Mouse (Mus musculus) ES-CJ7 (cell line): Measurements from ENCODE around the gene Msantd1.
A peak's percentile ranks its signal among the peaks of the same experiment; 100 is the strongest.
"Not testable (repeated sequence)": the region's sequence is repeated elsewhere in the genome, so short reads cannot be mapped to it uniquely, and the experiment has no call there.

ENCODE experiments used
- DNase-seq: peaks from one replicate; pipeline ENCODE4 v3.0.0; 2011; ENCODE audit warnings: low read depth, low spot score

Gene Msantd1

DNA sequence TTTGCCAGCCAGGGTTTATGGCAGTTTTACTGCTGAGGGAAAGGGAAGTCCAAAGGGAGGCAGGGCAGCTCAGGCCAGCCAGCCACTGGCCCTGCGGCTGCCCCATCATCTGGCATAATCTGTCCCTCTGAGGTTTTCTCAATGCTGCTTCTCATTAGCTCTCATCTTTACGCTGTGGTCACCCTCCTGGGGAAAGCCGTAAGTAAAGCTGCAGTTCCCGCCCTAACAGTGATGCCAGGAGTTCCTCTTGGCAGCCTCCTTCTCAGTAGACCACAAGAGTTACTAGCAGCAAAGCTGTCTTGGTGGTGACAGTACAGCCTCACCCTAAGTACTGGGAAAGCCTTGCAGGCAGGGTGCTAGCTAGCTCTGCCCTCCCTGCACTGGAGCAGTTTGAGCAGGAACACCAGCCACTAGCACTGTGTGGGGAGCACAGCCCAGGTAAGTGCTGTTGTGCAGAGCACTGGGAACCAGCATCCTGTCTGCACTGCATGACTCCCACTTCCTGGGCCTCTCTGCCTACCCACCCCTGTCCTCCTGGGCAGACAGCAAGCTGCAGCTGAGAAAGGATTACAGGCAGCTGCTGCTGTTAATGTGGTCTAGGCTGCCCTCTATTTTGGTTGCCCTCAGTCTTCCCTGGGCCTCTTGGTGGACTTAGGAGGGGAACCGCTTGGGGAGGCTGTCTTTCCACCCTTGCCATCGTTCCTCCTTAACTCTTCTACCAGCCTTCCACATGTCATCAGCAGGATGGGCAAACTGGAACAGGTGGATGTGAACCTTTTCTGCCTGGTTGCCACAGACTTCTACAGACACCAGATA is at the start of gene Msantd1:
TSS of gene Msantd1 (plus strand) at position 103 of the 816 bp plus-strand sequence.
- no peak for DNase-seq

DNA sequence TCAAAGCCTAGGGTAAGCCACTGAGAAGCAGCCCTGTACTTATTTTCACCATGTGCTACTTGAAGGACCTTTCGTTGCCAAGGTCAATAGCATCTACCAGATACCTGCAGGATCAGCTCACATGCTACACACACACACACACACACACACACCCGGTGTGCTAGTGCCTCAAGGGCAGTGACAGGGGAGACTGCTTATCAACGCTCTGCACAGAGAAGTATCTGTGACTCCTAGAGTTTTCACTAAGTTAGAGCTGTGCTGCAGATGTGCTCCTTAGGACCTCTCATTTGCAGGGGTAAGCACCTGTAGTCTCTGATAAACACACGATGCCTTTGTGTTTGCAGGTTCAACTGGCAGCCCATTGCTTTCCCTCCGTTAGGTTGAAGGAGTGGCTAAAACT is 42.4 kb upstream of the Msantd1 start:
- no peak for DNase-seq

DNA sequence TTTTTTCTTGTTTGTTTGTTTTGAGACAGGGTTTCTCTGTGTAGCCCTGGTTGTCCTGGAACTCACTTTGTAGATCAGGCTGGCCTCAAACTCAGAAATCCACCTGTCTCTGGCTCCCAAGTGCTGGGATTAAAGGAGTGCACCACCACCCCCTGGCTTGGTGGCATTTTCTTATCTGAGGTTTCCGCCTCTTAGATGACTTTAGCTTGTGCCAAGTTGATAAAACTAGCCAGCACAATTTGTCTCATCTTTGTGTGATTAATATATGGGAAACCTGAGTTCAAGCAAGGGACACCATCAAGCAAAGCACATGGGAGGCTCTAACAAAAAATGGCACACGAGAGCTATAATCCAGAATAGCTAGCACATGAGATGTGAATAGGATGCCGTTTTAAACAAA is 27.5 kb upstream of the Msantd1 start:
- DNase-seq: not testable (repeated sequence)

DNA sequence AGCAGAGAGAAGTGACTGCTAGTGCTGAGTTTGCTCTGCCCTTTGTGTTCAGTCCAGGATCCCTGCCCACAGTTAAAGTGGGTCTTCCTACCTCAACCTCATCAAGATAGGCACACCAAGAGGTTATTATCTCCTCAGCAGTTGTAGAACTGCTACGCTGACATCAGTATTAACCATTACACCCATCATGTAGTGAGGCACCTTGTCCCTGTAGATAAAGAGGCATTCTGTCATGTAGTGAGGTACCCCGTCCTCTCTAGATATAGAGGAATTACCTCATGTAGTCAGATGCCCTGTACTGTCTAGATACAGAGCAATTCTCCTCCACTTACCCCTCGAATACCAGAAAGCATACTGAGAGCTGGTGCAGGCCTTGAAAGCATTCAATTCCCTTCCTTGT is 26.8 kb upstream of the Msantd1 start:
- DNase-seq: no peak

DNA sequence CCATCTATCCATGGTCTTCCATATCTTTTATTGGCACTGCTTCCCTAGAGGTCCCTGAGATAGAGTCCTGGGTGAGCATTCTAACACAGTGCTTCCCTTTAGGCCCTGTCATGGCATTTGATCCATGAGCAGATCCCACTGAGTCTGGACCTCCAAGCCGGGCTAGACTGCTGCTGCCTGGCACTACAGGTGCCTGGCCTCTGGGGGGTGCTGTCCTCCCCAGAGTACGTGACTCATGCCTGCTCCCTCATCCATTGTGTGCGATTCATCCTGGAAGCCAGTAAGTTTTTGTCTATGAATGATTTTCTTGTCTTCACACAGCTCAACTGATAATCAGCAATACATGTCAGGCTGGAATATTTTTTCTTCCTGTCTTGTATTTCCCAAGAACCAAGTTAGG is 22.6 kb upstream of the Msantd1 start:
- peak; percentile 7 for DNase-seq

DNA sequence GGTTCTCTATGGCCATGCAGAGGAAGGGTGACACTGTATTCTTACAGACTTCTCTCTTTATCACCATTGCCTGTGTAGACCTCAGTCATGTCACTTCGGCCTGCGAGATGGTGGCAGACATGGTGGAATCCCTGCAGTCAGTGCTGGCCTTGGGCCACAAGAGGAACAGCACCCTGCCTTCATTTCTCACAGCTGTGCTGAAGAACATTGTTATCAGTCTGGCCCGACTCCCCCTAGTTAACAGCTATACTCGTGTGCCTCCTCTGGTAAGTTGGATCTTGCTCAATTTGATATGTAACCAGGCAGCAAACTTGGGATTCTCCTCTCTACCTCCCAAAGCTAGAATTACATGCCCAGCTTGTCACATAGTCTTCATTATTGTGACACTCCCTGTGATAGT is 18.6 kb upstream of the Msantd1 start:
- no peak for DNase-seq

DNA sequence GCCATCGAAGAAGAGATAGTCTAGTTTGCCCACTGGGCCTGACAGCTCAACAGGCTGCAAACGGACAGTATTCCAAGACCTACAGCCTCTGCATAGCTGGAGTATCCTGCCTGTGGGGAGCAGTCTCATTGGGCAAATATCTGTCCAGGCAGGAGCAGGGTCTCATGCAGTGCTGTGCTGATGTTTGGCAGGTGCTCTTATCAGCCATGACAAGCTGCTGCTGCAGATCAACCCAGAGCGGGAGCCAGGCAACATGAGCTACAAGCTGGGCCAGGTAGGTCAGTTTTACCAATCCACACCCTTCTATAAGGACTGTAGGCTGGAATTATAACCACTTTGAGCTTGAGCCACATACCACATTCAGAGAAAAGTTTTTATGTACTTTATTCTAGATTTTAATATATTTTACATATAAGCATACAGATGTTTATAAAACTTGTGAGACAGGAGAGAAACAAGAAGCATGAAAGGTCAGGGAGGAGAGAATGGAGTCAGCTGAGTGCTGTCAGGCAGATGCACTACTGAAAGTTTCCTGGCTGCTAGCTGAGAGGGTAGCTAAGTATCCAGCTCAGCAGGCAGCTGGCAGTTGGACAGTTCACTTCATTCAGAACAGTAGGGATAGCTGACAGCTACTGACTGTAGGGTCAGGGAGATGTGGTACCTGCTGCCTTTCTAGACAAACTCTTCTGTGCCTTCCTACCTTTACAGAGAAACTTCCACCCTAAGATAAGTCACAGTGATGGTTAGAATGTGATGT is 10.9 kb upstream of the Msantd1 start:
- DNase-seq: no peak

DNA sequence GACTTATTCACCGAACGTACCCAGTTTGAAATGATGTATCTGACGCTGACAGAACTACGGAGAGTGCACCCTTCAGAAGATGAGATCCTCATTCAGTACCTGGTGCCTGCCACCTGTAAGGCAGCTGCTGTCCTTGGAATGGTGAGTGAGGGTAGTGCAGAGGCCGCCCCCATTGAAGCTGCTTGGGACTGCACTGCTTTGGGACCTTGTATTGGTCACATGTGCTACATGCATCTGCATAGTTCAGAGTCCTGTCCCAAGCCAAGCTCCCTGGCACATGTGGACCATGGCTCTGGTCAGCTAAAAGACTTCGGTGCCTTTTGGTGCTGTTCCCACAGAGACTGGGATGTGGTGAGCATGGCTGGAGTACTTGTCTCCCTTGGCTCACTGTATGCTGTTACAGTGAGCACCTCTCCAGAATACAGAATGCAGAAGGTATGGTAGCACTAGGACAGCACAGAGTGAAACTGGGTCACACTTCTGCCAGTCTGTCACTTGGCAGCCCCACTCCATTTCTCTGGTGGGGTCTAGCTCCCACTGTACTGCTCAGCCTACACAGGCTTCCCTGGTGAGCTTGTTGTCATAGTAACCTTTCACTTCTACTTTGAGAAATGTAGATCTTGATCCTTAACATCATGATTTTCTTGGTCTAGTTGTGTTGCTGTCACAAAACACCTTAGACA is 7.9 kb upstream of the Msantd1 start:
- no peak for DNase-seq

DNA sequence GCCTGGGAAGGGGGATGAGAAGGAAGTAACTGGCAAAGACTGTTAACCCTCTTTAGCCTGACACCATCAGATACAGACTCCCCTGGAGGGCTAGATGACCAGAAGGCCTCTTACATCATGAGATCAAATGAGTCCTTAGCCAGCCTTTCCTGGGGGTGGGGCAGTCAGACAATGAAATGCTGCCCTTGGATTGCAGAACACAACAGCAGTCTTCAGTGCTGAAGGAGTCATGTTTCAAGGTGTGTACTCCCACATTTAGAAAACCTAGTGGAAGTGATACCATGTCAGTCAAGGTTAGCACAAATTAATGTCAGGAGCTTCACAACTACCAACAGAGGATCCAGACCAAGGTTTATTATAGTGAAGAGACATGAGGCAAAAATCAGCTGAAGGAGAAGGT is 5.4 kb upstream of the Msantd1 start:
- no peak for DNase-seq

DNA sequence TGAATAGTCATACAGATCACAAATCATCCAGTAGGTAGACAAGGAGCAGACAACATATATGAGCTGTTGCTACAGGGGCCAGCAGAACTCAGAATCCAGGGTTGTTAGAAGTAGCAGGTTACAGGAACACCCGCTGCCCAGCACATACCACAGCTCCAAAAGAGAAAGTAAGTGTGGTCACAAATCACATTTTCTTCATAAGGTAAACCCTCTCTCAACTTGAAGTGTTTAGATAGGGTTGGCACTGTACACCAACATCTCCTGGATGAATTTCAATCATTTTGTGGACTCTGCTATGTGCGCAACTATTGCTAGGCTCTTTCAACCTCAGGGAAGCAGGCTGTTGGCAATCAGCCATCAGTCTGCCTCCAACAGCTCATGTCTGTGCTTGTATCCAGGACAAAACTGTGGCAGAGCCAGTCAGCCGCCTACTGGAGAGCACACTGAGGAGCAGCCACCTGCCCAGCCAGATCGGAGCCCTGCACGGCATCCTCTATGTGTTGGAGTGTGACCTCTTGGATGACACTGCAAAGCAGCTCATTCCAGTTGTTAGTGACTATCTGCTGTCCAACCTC is 4.9 kb upstream of the Msantd1 start:
- DNase-seq: no peak

DNA sequence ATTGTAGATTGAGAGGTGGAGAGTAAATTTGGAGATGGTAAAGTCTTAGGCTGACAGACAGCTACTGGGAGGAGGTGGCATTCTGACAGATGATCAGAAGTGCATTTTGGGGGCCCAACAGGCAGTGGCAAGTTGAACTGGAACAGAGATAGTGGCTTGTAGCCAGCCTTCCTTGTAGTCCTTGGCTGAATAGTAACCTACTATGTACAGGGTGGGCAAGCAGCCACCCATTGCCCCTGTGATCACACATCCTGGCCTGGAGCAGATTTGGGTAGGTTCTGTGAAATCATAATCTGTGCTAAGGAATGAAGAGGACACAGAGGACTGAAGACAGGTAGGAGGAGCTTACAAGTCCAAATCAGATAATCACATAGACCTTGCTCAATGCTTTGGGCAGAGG is 3.4 kb upstream of the Msantd1 start:
- DNase-seq: no peak

DNA sequence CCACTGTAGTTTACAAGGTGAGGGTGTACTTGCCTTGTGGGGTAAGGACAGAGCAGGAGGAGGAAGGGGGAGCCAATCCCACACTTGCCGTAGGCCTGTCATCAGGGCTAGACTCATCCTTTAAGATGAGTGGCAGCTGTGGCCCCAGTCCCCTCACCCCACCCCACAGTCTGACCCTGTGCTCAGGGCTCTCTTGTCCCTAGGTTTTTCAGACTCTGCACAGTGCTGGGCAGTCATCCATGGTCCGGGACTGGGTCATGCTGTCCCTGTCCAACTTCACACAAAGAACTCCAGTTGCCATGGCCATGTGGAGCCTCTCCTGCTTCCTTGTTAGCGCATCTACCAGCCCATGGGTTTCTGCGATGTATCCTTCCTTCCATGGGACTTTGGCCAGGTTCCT is 582 bp upstream of the Msantd1 start:
- no peak for DNase-seq

DNA sequence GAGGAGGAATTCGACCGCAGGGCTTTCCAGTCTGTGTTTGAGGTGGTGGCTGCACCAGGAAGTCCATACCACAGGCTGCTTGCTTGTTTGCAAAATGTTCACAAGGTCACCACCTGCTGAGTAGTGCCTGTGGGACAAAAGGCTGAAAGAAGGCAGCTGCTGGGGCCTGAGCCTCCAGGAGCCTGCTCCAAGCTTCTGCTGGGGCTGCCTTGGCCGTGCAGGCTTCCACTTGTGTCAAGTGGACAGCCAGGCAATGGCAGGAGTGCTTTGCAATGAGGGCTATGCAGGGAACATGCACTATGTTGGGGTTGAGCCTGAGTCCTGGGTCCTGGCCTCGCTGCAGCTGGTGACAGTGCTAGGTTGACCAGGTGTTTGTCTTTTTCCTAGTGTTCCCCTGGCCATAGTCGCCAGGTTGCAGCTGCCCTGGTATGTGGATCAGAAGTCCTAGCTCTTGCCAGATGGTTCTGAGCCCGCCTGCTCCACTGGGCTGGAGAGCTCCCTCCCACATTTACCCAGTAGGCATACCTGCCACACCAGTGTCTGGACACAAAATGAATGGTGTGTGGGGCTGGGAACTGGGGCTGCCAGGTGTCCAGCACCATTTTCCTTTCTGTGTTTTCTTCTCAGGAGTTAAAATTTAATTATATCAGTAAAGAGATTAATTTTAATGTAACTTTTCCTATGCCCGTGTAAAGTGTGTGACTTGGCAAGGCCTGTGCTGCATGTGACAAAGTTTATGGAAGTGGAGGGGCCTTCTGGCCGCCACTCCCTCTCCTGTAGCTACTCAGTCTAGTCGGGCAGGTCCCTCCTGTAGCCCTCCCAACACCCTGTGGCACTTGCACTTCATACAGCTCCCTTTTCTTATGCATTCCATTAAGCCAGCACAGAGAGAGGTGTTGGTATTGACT is 1.2 kb downstream of the Msantd1 start:
- DNase-seq: peak; percentile 25

DNA sequence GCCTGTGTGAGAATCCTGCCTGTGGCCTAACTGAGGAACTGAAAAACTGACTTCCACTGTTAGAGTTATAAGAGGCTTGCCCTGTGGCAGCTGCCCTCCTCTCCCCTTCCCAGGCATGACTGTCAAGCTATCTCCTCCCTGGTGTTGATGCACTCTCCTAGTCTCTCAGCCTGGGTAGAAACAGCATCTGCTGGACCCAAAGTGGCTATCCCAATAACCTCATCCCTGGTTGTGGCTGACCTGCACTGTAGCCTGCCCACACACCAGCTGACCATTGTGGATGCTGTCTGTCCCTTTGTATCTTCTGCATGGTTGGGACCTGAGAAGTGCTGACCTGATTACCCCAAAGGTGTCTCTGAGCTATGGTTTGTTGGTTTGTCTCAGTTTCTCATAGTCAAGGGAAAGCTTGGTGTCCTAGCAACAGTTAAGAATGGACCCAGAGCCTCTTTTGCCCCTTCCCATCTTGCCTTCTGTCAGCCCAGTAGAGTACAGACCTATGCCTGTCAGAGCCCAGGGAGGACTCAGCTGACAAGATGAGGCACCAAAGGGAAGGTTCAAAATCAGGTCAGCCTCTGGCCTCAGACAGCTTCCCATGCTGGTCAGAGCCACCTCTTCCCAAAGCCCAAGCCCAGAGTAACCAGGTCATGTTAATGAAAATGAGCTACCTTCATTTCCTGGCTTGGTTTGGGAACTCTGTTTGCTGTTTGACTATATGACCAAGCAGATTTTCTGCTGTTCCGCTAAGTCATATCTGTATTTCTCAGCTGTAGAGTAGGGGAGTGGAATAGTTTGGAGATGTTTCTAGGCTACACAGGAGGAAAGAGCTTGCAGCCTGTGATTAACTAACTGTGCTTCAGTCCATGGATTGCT is 2.1 kb downstream of the Msantd1 start:
- DNase-seq: no peak

DNA sequence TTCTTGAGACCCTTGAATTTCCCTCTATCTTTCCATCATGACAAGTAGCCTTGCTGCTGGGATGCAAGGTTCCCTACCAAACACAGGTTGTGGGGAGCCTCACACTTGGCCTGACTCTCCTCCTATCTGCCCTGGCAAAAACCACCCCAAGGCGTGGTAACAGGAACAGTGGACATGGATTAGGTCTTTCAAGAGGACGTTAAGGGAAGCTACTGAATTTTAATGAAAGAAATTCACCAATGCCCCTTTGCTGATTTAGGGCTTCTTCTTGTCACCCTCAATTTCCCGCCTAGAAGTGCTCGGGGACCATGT is 2.6 kb downstream of the Msantd1 start:
- DNase-seq: no peak

DNA sequence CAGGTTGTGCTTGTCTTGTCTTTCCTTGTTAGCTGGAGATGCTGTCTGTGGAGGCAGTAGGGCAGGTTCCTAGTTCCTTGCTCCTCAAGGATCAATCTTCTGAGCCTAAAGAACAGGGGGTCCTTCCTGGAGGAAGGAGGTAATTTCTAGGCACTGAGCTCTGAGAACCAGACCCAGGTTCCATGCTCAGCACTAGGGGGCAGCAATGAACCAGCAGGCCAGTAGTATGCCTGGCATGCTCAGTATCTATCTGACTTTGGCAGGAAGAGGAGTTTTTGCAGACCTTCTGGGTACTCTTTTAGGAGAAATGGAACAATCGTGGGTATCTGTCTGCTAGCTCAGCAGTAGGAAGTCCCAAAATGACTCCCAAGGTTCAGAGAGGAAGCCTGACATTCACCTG is 8.0 kb downstream of the Msantd1 start:
- peak; percentile 39 for DNase-seq

DNA sequence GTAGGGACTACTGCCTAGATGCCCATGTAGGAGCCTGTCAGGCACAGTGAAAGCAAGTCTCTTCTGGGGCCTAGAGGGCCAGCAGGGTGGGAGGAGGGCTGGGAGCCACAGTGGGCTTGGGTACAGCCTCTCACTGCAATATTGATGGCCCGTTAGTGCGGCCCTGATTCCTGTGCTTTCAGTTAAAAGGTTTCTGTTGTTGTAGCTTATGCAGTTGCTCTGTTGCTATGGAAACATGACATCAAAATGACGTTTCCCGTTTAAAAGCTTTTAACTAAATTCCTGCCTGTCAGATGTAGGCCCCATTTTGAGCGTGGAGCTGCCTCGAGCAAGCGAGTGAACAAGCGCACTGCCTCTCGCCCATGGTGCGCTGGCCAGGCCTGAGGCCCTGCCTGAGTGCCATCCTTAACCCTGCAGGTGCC is 9.4 kb downstream of the Msantd1 start:
- DNase-seq: no peak

DNA sequence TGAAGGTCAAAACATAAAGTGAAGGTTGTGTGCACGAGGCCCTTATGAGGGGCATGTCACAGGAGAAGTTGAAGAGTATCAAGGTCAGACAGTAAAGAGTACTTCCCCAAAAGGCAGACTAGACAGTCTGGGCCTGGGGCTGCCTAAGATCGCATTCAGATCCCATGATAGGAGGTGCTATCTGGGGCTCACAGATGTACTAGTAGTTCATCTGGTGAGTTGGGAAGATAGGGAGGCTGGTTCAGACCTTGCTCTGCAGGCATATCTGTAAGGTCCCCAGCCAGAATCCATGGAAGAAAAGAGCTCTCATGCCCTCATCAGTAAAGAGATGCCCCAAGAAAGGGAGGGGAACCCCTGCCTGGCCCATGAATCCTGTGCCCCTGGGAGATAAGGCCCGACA is 11.0 kb downstream of the Msantd1 start:
- DNase-seq: no peak

DNA sequence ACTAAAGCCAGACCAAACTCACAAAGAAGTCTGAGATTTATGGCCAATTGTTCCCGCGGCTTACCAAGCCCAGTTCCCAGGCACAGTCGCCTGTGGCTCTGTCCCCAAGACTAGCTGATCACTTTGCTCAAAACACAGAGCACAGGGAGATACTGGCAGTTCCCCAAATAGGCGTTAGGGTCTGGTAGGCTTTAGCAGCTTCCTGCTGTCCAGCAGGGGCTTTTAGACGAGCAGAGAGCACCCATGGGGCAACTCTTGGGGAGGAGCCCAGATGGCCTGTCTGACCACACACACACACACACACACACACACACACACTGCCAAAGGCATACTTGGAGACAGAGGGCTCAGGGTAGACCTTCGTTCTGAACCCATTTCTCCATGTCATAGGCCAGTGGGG is 14.7 kb downstream of the Msantd1 start:
- DNase-seq: no peak

DNA sequence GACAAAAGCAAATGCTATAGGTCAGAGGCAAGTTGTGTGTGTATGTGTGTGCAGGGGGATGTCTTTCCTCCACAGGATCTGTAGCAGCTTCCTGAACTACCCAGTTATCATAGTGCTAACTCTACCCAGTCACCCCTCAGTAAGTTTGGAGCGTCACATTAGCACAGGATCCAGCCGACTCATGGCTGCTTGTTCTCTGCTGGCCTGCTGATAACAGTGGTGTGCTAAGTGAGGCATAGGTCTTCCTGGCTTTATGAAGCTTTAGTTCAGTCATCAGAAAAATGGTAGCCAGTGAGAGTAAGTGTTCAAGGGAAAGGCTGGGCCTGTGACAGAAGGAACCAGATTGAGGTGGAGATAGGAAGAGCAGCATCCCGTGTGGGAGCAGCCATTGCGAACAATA is 16.1 kb downstream of the Msantd1 start:
- no peak for DNase-seq
